Mouse (Mus musculus) lung, postnatal 14 days (tissue): ENCODE data around the gene Syngr1.

Experiments used
- DNase-seq: peaks from one replicate; pipeline ENCODE4 v3.0.0; 2021

Syngr1 gene

DNA sequence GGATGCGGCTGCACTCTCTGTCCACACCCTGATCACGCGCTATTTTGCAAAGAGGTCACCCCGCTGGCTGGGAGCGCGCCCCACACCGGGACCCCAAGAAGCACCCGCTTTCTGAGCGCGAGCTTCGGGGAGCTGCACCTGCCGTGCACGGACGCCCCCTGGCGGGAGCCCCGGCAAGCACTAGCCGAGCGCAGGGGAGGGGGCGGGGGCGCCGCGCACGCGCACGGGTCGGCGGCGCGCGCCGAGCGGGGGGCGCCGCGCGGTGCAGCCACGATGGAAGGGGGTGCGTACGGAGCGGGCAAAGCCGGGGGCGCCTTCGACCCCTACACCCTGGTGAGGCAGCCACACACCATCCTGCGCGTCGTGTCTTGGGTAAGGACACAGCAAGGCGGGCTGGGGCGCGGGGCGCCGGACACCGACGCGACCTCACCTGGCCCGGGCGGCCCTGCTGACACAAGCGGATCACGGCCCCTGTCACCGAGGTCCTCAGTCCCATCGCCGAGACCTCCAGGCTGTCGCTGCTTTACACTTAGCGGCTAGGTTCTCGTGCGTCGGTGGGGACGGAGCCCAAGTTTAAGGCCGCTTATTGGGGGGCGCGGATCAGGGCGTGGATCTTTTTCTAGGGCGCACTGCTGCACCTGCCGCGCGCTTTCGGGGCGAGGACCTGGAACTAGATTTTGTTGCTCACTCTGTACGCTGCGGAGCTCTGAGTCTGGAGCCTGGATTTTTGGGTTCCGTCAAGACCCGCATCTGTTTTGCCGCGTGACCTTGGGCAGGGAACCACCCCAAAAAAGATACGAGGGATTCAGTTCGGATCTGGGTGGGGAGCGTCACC, at the start of gene Syngr1, which contains the start of gene Rpl3:
Syngr1 (plus strand) TSS at position 214 of the 835 bp plus-strand sequence.
Rpl3 (minus strand) TSS at position 748 of the 835 bp plus-strand sequence.
- peak; percentile 80 for DNase-seq

DNA sequence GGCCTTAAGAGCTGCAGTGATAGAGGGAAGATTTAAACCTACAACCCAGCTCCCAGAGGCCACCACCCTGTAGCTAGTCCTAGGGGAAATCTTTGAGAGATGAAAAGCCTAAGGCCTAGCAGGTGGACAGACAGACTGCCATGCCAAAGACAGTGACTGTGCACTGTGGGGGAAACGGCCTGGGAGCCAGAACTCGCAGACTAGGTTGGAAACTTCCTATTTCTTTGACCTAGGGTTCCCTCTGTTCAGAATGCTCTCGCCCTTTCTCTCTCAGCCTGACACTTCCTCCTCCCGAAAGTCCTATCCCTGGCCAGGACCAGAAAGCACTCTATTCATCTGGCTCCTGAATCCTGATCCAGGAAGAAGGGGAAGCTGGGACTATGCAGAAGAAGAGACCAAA, 49.0 kb upstream of the Syngr1 start:
- no peak for DNase-seq

DNA sequence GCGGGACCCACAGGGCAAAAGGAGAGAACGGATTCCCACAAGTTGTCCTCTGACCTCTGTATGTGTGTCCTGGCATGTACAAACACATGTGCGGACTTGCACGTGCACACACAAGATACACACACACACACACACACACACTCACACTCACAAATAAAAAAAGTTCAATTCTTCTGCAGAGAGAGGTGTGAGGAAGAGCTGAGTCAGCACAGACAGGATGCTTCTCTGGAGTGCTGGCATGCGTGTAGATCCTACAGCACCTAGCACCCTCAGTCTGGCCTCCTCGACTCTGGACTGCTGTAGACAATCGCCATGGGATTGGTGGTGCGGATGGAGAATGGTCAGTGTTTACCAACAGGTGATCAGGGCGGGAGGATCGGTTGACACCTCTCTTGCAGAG, 46.9 kb upstream of the Syngr1 start:
- no peak for DNase-seq

DNA sequence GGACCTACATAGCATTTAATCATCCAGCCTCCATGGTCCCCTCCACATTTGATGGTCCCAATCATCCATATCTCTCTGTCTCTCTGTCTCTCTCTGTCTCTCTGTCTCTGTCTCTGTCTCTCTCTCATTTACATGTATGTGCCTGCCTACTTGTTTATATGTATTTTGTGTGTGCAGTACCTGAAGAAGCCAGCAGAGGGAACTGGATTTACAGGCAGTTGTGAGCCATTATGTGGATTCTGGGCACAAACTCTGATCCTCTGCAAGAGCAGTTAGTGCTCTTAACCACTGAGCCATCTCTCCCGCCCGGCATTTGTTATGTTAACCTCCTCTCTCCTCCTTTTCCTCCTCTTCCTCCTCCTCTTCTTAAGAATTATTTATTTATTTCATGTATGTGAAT, 45.4 kb upstream of the Syngr1 start:
- DNase-seq = no peak

DNA sequence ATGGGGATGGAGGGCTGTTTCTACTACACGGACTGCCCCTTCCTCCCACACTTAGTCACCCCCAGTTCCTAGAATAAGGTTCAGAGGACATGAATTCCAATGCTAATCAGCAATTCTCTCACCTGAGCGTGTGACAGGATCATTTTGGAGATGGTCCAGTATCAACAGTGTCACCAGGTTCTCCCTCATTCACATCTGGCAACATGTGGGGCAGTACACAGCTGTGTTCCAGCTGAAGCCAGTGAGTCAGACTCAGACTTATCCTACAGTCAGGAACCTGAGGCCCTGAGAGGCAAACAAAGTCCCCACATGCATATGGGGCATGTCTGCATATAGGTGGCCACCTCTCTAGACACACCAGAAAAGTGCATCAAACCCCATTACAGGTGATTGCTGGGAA, 43.9 kb upstream of the Syngr1 start:
- DNase-seq = no peak

DNA sequence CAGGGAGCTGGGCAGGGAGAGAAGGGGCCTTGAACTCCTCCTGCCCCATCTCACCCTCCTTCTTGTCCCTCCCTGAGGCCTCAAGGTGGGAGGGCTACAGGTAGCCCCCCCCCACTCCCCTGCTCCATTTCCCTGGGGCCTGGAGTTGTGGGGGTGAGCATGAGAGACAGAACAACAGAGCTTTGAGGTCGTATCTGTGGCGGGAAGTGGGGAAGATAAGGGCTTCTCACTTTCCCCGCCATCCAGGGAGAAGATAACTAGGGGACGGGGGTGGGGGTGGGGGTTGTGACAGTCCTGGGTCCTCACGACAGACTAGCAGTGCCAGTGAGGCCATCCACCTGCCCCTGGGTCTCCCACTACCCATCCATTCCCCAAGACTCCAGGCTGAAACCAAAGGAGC, 43.2 kb upstream of the Syngr1 start:
- DNase-seq = no peak

DNA sequence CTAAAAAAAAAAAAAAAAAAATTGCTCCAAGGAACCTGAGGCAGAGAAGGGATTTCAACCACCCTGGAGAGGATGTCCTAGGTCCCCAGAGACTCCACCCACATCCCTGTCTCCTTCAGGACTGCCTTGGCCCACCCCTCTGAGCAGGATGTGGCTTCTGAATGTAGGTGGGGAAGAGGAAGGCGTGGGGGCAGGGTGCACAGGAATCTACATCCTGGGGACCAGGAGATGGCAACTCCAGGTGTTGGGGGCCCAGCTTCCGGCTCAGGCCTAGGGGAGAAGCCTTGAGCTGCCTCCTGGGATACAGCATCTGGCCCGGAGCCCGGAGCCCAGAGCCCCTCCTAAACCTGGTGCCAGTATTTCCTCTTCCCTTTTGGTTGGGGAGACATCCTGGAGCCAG, 41.0 kb upstream of the Syngr1 start:
- peak; percentile 36 for DNase-seq

DNA sequence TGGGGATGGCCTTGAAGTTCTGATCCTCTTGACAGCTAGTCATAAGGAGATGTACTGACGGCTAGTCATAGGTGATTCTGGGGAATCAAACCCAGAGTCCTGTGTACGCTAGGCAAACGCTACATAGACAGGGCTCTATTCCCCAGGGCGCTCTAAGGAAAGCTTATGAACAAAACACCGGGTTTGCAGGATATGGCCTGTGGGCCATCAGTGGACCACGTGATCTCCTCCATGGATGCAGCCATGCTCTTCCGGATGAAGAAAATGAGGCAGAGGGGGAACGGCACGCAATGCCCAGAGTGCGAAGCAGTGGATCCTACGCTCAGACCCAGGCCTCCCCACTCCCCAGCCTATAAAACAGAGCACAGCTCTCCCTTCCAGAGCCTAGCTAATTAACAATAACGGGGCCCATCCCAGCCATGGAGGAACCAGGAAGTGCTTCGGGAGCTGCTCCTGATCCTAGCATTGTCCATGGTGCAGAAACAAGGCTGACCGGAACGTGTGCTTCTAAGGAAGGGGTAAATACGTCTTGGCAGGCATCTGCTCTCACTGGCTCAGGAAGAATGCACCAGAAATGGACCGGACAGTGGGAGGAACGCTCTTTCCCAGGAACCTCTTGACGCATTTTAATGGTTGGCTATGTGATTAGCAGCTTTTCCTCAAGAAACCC, 39.9 kb upstream of the Syngr1 start:
- DNase-seq = peak; percentile 34

DNA sequence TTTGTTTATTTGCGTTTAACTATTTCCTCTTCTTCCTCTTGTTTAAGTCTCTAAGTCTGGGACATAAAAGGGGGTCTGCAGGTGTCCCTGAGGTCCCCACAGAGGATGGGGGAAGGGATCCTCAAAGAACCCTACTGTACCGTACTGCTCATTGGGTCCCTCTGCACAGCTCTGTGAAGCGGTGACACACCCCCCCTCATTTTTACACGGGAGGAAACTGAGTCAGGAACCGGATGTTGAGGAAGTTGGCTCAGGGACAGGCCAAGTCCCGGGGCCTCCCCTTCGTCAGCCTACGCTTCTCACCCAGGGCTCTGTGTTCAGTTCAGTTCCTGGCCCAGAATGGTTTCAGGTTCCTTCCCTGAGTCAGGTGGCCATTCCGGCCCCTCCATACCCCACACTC, 39.4 kb upstream of the Syngr1 start:
- DNase-seq = no peak

DNA sequence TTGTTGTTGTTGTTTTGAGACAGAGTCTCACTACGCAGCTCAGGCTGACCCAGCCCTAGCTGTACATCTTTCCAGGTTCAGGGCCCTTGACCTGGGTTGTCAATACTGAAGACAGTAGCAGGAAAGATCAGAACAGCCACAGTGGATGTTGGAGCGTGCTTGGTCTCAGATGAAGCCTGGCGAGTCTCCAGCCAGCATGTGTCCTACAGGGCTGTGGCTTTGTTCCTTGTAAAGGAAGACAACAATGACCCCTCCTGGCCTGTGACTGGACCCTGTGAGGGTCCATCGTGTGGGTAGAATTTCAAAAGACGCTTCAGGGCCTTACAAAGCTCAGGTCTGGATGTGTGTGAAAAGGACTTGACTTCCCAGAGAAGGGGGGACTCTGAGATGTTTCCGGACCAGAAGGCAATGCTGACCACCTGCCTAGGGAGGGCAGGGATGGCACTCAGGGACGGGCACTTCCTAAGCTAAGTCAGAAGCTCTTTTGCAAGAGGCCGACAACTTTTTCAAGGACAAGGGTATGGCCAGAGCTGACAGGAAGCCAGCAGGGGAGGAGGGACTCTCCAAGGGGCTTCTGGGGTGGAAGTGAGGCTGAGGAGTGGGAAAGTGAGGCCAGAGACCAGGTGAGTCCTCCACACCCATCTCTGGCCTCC, 37.6 kb upstream of the Syngr1 start:
- DNase-seq = peak; percentile 70

DNA sequence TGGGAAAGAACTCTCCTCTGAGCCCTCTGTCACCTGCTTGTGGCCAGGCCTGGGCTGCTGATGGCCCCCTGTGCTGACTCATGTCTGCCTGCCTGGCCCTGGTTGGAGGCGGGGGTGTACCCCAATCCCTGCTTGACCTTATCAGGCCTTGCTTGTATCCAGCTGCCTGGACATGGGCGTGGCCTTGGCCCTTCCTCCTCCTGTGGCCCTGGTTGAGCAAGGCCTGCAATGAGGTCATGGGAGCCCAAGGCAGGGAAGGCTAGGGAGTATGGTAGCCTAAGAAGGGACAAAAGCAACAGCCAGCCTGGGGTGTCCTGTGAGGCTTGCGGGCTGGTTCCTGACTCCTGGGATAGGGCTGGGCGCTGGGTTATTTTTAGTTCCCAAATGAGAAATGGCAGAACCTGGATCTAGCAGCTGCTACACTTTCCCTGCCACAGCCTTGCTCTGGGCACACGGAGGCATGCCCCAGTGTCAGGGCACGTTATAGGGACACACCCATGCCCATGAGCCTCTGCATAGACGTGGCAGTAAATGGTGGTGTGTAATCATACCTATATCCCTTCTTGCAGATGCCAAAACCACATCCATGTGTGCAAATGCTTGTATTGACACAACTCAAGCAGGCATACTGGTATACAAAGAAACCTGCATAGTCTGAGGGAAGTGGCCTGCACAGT, 37.0 kb upstream of the Syngr1 start:
- peak; percentile 53 for DNase-seq

DNA sequence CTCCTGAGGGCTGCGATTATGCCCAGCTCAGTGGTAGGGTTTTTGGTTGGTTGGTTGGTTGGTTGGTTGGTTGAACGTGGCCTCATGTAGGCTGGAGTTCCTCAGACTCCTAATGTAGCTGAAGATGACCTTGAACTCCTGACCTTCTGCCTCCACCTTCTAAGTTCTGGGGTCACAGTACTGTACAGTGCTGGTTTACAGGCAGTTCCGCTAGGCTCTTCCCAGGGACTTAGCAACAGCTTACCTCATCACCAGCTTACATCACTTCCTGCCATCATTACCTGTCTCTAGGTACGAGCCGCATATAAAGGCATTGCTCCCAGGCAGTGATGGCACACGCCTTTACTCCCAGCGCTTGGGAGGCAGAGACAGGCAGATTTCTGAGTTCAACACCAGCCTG, 33.0 kb upstream of the Syngr1 start:
- DNase-seq = no peak

DNA sequence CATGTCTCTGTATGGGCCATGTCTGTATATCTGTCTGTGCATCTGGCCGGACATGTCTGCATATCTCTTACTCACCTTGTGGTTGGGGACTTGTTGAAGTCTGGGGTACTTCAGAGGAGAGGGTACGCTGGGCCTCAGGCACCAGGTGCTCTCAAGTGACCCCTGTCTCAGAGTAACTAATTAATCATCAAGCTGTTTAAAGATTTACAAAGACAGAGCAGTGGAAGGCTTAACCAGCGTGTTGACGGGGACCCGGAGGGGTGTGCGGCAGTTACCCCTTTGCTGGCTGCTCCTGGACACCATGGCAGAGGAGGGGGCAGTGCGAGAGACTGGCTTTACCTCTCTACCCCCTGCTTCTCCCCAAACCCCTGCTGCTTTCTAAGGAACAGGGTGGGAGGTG, 31.5 kb upstream of the Syngr1 start:
- no peak for DNase-seq

DNA sequence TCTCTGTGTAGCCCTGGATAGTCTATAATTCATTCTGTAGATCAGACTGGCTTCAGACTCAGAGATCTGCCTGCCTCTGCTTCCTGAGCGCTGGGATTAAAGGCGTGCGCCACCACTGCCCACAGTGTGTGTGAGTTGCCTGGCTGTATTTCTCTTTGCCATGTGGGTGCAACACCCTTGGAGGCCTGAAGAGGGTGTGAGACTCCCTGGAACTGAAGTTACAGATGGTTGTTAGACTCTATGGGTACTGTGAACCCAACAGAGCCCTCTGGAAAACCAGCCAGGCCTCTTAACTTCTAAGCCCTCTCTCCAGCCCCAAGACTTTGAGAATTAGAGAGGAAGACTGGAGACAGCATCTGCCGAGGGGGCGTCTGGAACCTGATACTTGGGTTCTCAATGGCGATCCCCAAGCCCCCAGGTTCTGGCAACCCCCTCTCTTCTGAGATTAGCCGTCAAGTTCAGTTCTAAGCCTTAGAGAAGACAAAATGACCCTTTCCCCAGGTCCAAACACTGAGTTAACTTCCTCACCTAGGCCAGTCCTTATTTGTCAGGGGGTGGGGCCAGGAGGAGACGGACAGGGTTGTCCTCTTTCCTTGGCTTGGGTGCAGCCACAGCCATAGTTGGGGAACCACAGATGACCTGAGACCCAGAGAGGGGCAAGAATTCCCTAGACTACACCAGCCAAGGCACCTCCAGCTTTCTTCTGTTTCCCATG, 30.6 kb upstream of the Syngr1 start:
- DNase-seq = no peak

DNA sequence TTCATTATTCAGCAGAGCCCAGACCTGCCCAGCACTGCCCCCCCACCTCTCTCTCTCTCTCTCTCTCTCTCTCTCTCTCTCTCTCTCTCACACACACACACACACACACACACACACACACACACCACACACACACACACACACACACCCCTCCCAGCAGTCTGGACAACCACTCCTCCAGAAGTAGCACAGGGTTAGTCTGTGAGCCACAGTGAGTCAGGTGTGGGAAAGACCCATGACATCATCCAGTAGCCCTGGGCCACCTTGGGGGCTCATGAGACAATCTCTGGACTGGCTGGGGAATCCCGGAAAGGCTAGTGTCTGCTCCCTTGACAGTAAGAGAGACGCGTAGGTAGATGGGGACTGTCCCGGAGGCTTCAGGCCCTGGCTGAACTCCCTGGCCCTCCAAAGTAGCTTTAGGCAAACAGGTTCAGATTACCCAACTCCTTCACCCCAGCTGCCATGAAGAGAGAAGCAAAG, 30.0 kb upstream of the Syngr1 start:
- DNase-seq = no peak

DNA sequence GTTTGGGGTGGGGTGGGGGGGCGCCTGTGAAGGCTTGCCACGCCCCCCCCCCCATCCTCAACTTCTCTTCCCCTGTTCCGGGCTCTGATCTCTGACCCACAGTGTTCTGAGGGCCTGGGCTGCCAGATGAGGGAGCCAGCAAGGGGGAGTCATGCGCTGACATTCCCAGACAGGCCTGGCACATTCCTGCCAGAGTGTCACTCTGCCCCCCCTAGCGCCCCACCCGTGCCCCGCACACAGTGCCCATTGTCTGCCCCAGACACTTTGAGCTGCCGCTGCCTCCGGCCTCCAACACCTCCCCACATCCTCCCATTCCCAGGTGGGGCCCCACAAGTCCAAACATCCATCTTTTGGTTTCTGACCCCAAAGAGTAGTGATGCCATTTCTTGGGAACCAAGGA, 28.8 kb upstream of the Syngr1 start:
- no peak for DNase-seq

DNA sequence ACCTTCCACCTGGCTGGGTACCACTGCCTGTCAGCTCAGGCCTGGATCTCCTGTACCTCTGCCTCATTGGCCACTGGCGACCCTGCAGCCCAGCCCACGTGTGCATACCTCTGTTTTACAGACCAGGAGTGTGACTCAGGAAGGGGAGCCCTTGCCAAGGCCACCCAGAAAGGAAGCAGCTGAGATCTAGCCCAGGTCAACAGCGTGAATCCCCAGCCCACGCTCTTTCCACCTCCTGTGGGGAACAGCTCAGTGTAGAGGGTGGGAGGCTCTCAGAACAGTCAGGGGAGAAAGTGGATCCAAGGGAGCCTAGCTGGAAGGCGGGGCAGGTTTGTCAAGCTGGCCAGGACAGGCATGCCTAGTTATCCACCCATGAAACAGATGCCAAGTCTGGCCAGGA, 28.3 kb upstream of the Syngr1 start:
- DNase-seq = no peak

DNA sequence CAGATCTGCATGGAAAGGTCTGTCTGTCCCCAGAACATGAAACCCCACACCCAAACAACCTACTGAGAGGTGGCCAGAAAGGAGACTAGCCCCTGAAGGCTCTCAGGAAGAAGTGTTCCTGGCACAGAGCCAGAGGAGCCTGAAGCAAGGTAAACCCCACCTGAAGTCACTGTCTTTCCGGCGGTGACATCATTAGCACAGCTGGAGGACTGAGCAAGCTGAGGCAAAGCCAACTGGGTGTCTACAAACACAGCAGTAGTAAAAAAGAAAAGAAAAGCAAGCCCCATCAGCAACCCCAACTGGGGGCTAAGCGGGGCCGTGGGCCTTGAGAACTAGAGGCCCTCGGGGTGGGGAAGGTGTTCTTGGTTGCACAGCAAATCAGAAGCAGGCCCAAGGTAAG, 26.2 kb upstream of the Syngr1 start:
- DNase-seq = no peak

DNA sequence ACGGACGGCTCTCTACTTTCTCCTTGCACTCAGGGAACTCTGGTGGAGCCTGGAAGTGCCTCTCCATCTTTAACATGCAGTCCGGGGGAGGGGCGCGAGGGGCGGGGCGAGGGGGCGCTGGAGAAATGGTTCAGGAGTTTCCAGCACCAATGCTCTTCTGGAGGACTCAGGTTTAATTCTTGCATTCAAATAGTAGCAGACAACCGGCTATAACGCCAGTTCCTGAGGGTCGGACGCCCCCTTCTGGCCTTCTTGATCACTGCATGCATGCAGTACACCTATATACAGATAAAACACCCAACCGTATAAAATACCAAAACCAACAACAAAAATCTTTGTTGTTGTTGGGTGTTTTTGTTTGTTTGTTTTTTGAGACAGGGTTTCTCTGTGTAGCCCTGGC, 25.7 kb upstream of the Syngr1 start:
- DNase-seq = peak; percentile 65

DNA sequence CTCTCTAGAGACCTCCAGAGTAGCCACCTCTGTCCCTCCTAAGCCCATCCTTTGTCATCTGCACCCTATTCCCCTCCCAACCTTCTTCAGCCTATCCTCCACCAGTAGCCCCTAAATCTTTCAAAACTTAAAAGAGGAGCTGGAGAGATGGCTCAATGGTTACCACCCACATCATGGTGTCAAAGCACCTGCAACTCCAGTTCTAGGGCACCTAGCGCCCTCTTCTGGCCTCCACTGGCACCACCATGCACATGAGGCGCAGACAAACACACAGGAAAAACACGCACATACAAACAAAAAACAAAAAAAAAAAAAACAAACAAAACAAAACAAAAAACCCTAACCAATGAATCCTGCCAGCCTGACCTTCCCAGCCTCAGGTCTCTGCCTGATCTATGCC, 24.6 kb upstream of the Syngr1 start:
- DNase-seq = no peak

DNA sequence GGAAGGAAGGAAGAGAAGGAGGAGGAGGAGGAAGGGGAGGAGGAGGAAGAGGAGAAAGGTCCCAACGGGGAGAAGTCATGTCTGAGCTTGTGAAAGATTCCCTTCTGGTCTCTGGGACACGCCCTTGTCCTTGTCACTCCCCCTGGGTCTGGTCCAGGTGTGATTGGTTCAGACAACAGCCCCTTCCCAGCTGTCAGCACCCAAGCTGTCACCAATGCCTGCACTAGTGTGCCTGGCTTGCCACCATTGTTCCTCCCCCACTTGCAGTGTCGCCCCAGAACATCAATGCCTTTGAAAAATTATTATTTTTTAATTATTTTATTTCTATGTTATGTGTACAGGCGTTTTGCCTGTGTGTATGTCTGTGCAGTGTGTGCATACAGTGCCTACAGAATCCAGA, 22.0 kb upstream of the Syngr1 start:
- no peak for DNase-seq

DNA sequence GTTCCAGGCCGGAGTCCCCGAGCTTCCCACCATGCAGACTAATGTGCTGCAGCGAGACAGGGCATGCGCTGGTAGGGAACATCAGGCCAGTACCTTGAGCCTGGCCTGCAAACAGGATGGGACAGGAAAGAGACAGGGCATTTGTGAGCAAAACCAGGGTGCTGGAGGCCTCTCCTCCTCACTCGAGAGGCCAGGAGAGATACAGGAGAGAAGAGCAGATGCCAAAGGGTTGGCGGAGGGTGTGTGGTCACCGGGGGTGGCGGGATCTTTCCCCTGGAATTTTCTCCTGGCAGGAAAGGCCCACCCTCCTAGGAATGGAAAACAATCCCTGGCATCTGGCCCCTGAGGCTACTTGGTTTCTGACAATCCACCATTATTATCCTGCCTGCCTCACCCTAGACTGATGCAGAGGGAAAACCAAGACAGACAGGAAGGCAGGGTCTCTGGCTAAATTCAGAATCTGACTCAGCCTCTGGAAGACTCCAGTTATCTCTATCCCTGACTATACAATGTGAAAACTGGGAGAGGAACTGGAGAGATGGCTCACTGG, 21.0 kb upstream of the Syngr1 start:
- DNase-seq = no peak
